In the genomic region with DNA sequence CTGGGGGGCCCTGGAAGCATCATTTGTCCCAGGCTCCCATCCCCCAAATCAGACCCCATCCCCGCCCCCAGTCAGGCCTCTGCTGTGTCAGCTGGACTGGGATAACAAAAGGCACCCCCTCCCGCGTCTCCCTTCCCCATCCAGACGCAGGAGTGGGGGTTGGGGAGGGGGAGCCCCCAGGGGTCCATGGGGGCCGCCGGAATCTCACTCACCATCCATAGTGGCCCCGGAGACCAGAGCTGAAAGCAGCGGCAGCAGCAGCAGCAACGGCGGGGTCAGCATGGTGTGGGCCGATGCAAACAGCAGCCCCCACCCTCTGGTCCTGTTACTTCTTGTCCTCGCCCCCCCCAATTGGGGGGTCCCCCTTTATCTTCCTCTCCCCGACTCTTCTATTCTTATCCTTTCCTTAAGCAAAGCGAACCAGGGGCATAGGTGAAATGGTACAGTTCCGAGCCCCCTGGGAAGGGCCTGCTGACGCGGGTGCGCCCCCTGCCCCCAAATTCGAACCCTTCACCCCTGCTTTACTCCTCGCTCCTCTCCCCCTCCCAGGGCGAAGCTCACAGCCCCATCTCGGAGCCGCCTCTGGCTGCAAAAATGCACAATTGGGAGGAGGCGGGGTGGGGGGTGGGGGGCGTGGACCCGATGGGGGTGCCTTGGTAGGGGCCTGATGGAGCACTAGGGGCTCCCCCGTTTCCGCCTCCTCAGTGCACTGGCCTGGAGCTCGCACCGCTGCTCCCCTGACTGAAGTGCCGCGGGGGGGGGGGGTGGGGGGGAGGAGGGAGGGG, we compare ENCODE assay signal across 8 mouse cellular contexts. TPM values are rescaled to one million over a fixed set of nuclear protein-coding genes. Genes with fewer than 3 reads are reported as not detected.
DNase-seq lines count a peak whose midpoint lies in the region; ATAC-seq and TF ChIP-seq lines count a peak whose summit lies in the region.

A gene (minus strand): TSS at position 743 of the 785 bp plus-strand sequence.

- peak within 1 kb of the TSS; percentile 96 for H3K9ac ChIP-seq in hindbrain, postnatal 0 days (replicated peaks; ENCODE audit: low read length)
- H3K9ac ChIP-seq in limb, embryonic 13.5 days: peak within 1 kb of the TSS; percentile 95
- peak within 1 kb of the TSS; percentile 85 for H3K9ac ChIP-seq in neural tube, embryonic 11.5 days (ENCODE audit: low read length)

- no peaks in the 10 kb centered on the region for H3K27me3 ChIP-seq in thymus, adult 2 months (ENCODE audit: control insufficient read depth, insufficient read depth, low read length)
- no peaks in the 10 kb centered on the region for H3K27me3 ChIP-seq in hindbrain, postnatal 0 days (ENCODE audit: insufficient read depth, low read length)
- no peaks in the 10 kb centered on the region for H3K27me3 ChIP-seq in limb, embryonic 13.5 days
- no peaks in the 10 kb centered on the region for H3K27me3 ChIP-seq in neural tube, embryonic 11.5 days (ENCODE audit: control insufficient read depth, insufficient read depth, low read length)

- no peaks in the 10 kb centered on the region for H3K9me3 ChIP-seq in hindbrain, postnatal 0 days (ENCODE audit: low read length)
- no peaks in the 10 kb centered on the region for H3K9me3 ChIP-seq in limb, embryonic 13.5 days
- H3K9me3 ChIP-seq in neural tube, embryonic 11.5 days (ENCODE audit: control insufficient read depth, low read length): no peaks in the 10 kb centered on the region

- H3K27ac ChIP-seq in thymus, adult 2 months (ENCODE audit: control insufficient read depth, insufficient read depth, low read length): no peak within 1 kb of the TSS
- H3K27ac ChIP-seq in hindbrain, postnatal 0 days: peak within 1 kb of the TSS; percentile 89
- peak within 1 kb of the TSS; percentile 95 for H3K27ac ChIP-seq in limb, embryonic 13.5 days
- peak within 1 kb of the TSS; percentile 86 for H3K27ac ChIP-seq in neural tube, embryonic 11.5 days (ENCODE audit: low read depth, low read length)

- peak; percentile 69 for ATAC-seq in hindbrain, postnatal 0 days
- peak; percentile 78 for ATAC-seq in limb, embryonic 13.5 days (ENCODE audit: low FRiP score, low read depth)
- ATAC-seq in neural tube, embryonic 11.5 days (ENCODE audit: insufficient read depth, low FRiP score, low TSS enrichment): peak; percentile 79

- H3K36me3 ChIP-seq in thymus, adult 2 months (ENCODE audit: control insufficient read depth, insufficient read depth, low read length): no peaks in the 10 kb centered on the region
- no peaks in the 10 kb centered on the region for H3K36me3 ChIP-seq in hindbrain, postnatal 0 days (ENCODE audit: insufficient read depth, low read length)
- H3K36me3 ChIP-seq in limb, embryonic 13.5 days: peaks cover 10% of the 10 kb centered on the region; the same call in 1 of the 2 replicates
- no peaks in the 10 kb centered on the region for H3K36me3 ChIP-seq in neural tube, embryonic 11.5 days (ENCODE audit: control insufficient read depth, insufficient read depth, low read length)

- WGBS in thymus, adult 2 months: 22% methylated on average over 30 of the region's 32 CpGs
- whole genome bisulfite sequencing in hindbrain, postnatal 0 days: under 1% methylated on average over 27 of the region's 32 CpGs
- under 1% methylated on average over 21 of the region's 32 CpGs for WGBS in limb, embryonic 13.5 days
- WGBS in neural tube, embryonic 11.5 days: 0% methylated on average over 22 of the region's 32 CpGs

- peak within 1 kb of the TSS; percentile 48 for H3K4me3 ChIP-seq in thymus, adult 2 months (ENCODE audit: control insufficient read depth, insufficient read depth, low read length)
- H3K4me3 ChIP-seq in hindbrain, postnatal 0 days (ENCODE audit: low read length): peak within 1 kb of the TSS; percentile 63
- peak within 1 kb of the TSS; percentile 92 for H3K4me3 ChIP-seq in limb, embryonic 13.5 days
- peak within 1 kb of the TSS; percentile 78 for H3K4me3 ChIP-seq in neural tube, embryonic 11.5 days (ENCODE audit: low read depth, low read length)

- peaks cover 12% of the 10 kb centered on the region for H3K4me1 ChIP-seq in thymus, adult 2 months (replicated peaks; ENCODE audit: control insufficient read depth, insufficient read depth, low read length)
- peaks cover 33% of the 10 kb centered on the region for H3K4me1 ChIP-seq in hindbrain, postnatal 0 days (ENCODE audit: insufficient read depth, low read length)
- peaks cover 49% of the 10 kb centered on the region for H3K4me1 ChIP-seq in limb, embryonic 13.5 days
- H3K4me1 ChIP-seq in neural tube, embryonic 11.5 days (ENCODE audit: control insufficient read depth, insufficient read depth, low read length): peaks cover 37% of the 10 kb centered on the region

- peak; percentile 27 for DNase-seq in thymus, adult 2 months
- no peak for DNase-seq in thymus, adult 18-20 months
- peak; percentile 68 to 70 for DNase-seq in cerebellum, postnatal 10 days
- peak; percentile 45 for DNase-seq in gastrocnemius, postnatal 10 days
- DNase-seq in hindbrain, postnatal 0 days (ENCODE audit: low spot score): peak; percentile 69
- peak; percentile 69 for DNase-seq in neural tube, embryonic 11.5 days (ENCODE audit: low spot score)
- no peak for DNase-seq in spleen, postnatal 4 days (ENCODE audit: low spot score in 2 of 2)

- no peak for TF ChIP-seq CTCF in thymus, adult 2 months (IDR thresholded peaks at IDR 0.05; ENCODE audit: borderline replicate concordance, control insufficient read depth, extremely low read depth, insufficient read depth, low read length, poor library complexity)
- peak; percentile 22 for TF ChIP-seq CTCF in hindbrain, postnatal 0 days (IDR thresholded peaks at IDR 0.05; ENCODE audit: low read depth)

- H3K4me2 ChIP-seq in hindbrain, postnatal 0 days (ENCODE audit: low read depth, low read length): peak within 1 kb of the TSS; percentile 93
- H3K4me2 ChIP-seq in limb, embryonic 13.5 days (replicated peaks): peak within 1 kb of the TSS; percentile 82
- H3K4me2 ChIP-seq in neural tube, embryonic 11.5 days (ENCODE audit: low read depth): peak within 1 kb of the TSS; percentile 83

- no peak for TF ChIP-seq POLR2A in thymus, adult 2 months (IDR thresholded peaks at IDR 0.05; ENCODE audit: control insufficient read depth, extremely low read depth, insufficient read depth, low read length, poor library complexity)

RNA-seq across cellular contexts. Expression of the gene that starts here (rescaled TPM):
- polyA plus RNA-seq in thymus, adult 2 months (2012; rRNA removed): 35.3 and 40.3 TPM in 2 replicates
- total RNA-seq in gastrocnemius, postnatal 10 days (2021): 100 to 1,000 TPM; 105 to 132 TPM
- total RNA-seq in hindbrain, postnatal 0 days (2014; rRNA removed): 245 TPM in 2 replicates
- polyA plus RNA-seq in hindbrain, postnatal 0 days (2015; fragmentation: Nextera tagmentation; extraction: Ambion mirVana): 73.7 and 75.5 TPM in 2 replicates
- 123 and 127 TPM in 2 replicates for polyA plus RNA-seq in limb, embryonic 13.5 days (2015; fragmentation: Nextera tagmentation; extraction: Ambion mirVana)
- polyA plus RNA-seq in neural tube, embryonic 11.5 days (2014; fragmentation: Nextera tagmentation; extraction: Ambion mirVana): 60.2 and 68.2 TPM in 2 replicates

Comparison
In these comparisons a context has a peak if more than half of its experiments do, and no peak if none do; other contexts are left out.
1. DNase-seq: peak in thymus, adult 2 months (single experiment), cerebellum, postnatal 10 days (2 of 2), gastrocnemius, postnatal 10 days (single experiment), hindbrain, postnatal 0 days (single experiment) and neural tube, embryonic 11.5 days (single experiment); none in thymus, adult 18-20 months (0 of 2) and spleen, postnatal 4 days (0 of 2).
2. Peak in every context shown above with its lines, with median percentiles within 50 percentile points of each other: H3K4me3 ChIP-seq, ATAC-seq, H3K4me2 ChIP-seq and H3K9ac ChIP-seq.